Mouse (Mus musculus): ENCODE measurements around the gene Iqgap1.
"Not testable (repeated sequence)": the region's sequence is repeated elsewhere in the genome, so short reads cannot be mapped to it uniquely, and the experiment has no call there.

The Iqgap1 gene

GRCm38 (mm10) chr7:80773834-80774614 is 51.8 kb downstream of the Iqgap1 start:
- DNase-seq (ENCODE audit: low read depth, low spot score), result no peak

GRCm38 (mm10) chr7:80770466-80770865 is 55.3 kb downstream of the Iqgap1 start:
- DNase-seq (ENCODE audit: low read depth, low spot score), result no peak

GRCm38 (mm10) chr7:80766861-80767312 is 58.9 kb downstream of the Iqgap1 start:
- no peak for DNase-seq (ENCODE audit: low read depth, low spot score)

- no peak for DNase-seq (ENCODE audit: low read depth, low spot score)
These were observed 59.7 kb downstream of the Iqgap1 start for GRCm38 (mm10) chr7:80766072-80766471.

- DNase-seq (ENCODE audit: low read depth, low spot score), result no peak
These were observed 61.8 kb downstream of the Iqgap1 start for GRCm38 (mm10) chr7:80763864-80764437.

- no peak for DNase-seq (ENCODE audit: low read depth, low spot score)
These were observed 63.5 kb downstream of the Iqgap1 start for GRCm38 (mm10) chr7:80762297-80762696.

- DNase-seq (ENCODE audit: low read depth, low spot score), result no peak
These were observed 71.7 kb downstream of the Iqgap1 start for GRCm38 (mm10) chr7:80754086-80754485.

- DNase-seq (ENCODE audit: low read depth, low spot score), result no peak
These were observed 72.2 kb downstream of the Iqgap1 start for GRCm38 (mm10) chr7:80753613-80754012.

- DNase-seq (ENCODE audit: low read depth, low spot score), result no peak
These were observed 76.2 kb downstream of the Iqgap1 start for GRCm38 (mm10) chr7:80749624-80750023.

GRCm38 (mm10) chr7:80749109-80749508 is 76.7 kb downstream of the Iqgap1 start:
- DNase-seq (ENCODE audit: low read depth, low spot score), result not testable (repeated sequence)

GRCm38 (mm10) chr7:80747371-80747770 is 78.4 kb downstream of the Iqgap1 start:
- no peak for DNase-seq (ENCODE audit: low read depth, low spot score)

GRCm38 (mm10) chr7:80746166-80746761 is 79.5 kb downstream of the Iqgap1 start:
- DNase-seq (ENCODE audit: low read depth, low spot score), result peak; percentile 92

- DNase-seq (ENCODE audit: low read depth, low spot score), result peak; percentile 21
These were observed 80.0 kb downstream of the Iqgap1 start for GRCm38 (mm10) chr7:80745746-80746145.

GRCm38 (mm10) chr7:80745250-80745649 is 80.5 kb downstream of the Iqgap1 start:
- peak; percentile 82 for DNase-seq (ENCODE audit: low read depth, low spot score)

GRCm38 (mm10) chr7:80743920-80744630 is 81.7 kb downstream of the Iqgap1 start:
- no peak for DNase-seq (ENCODE audit: low read depth, low spot score)

GRCm38 (mm10) chr7:80742671-80743070 is 83.1 kb downstream of the Iqgap1 start:
- no peak for DNase-seq (ENCODE audit: low read depth, low spot score)

- peak; percentile 80 for DNase-seq (ENCODE audit: low read depth, low spot score)
These were observed 84.8 kb downstream of the Iqgap1 start for GRCm38 (mm10) chr7:80740954-80741353.

- DNase-seq (ENCODE audit: low read depth, low spot score), result no peak
These were observed 89.6 kb downstream of the Iqgap1 start for GRCm38 (mm10) chr7:80736199-80736598.

GRCm38 (mm10) chr7:80732986-80733385 is 92.8 kb downstream of the Iqgap1 start:
- no peak for DNase-seq (ENCODE audit: low read depth, low spot score)

GRCm38 (mm10) chr7:80729662-80730061 is 96.1 kb downstream of the Iqgap1 start:
- peak; percentile 42 for DNase-seq (ENCODE audit: low read depth, low spot score)

GRCm38 (mm10) chr7:80721041-80721440 is 104.7 kb downstream of the Iqgap1 start:
- no peak for DNase-seq (ENCODE audit: low read depth, low spot score)

- DNase-seq (ENCODE audit: low read depth, low spot score), result no peak
These were observed 106.2 kb downstream of the Iqgap1 start for GRCm38 (mm10) chr7:80719582-80719981.

Measured in ES-CJ7 (cell line).